Mouse (Mus musculus): ENCODE results near the gene AL731706.1. TPM values are rescaled to one million over a fixed set of nuclear protein-coding genes. Genes with fewer than 3 reads are reported as not detected.

Gene AL731706.1
- polyA plus RNA-seq, 1 experiment from 2014 or later, result 44.0 TPM

GRCm38 (mm10) chr2:136885579-136885978, 5.6 kb downstream of the AL731706.1 start, which contains the start of gene AL731706.2:
AL731706.2 (minus strand) TSS chr2:136885679.
- Histone ChIP-seq H3K4me3 (ENCODE audit: low read depth, low read length) (no peak within 1 kb of the TSS), H3K4me2 (no peak within 1 kb of the TSS), H3K4me1 (ENCODE audit: control insufficient read depth, insufficient read depth, low read length) (no peaks in the 10 kb centered on the region), H3K9me3 (replicated peaks; ENCODE audit: control insufficient read depth, low read length) (no peaks in the 10 kb centered on the region), H3K36me3 (ENCODE audit: control insufficient read depth, insufficient read depth, low read length) (peaks cover 12% of the 10 kb centered on the region), H3K27me3 (ENCODE audit: control insufficient read depth, insufficient read depth, low read length) (no peaks in the 10 kb centered on the region), H3K27ac (ENCODE audit: low read depth, low read length) (no peak within 1 kb of the TSS), H3K9ac (ENCODE audit: low read depth, low read length) (no peak within 1 kb of the TSS)
- no peak for ATAC-seq (replicated peaks; ENCODE audit: insufficient number of reproducible peaks, low FRiP score, low TSS enrichment)
- WGBS (ENCODE audit: insufficient replicate concordance), result 95% methylated on average over 2 of the region's 2 CpGs

- Histone ChIP-seq H3K27ac (ENCODE audit: low read depth, low read length) (no peak overlapping the region), H3K4me1 (ENCODE audit: control insufficient read depth, insufficient read depth, low read length) (no peaks in the 10 kb centered on the region), H3K4me2 (no peak overlapping the region), H3K36me3 (ENCODE audit: control insufficient read depth, insufficient read depth, low read length) (no peaks in the 10 kb centered on the region), H3K9me3 (replicated peaks; ENCODE audit: control insufficient read depth, low read length) (no peaks in the 10 kb centered on the region), H3K9ac (ENCODE audit: low read depth, low read length) (no peak overlapping the region), H3K4me3 (ENCODE audit: low read depth, low read length) (no peak overlapping the region), H3K27me3 (ENCODE audit: control insufficient read depth, insufficient read depth, low read length) (no peaks in the 10 kb centered on the region)
- ATAC-seq (replicated peaks; ENCODE audit: insufficient number of reproducible peaks, low FRiP score, low TSS enrichment), result no peak
- 49% methylated on average over 5 of the region's 5 CpGs for WGBS (ENCODE audit: insufficient replicate concordance)
Observed at GRCm38 (mm10) chr2:136854543-136855388, 36.4 kb downstream of the AL731706.1 start.

GRCm38 (mm10) chr2:136850366-136850765, 40.8 kb downstream of the AL731706.1 start:
- Histone ChIP-seq H3K27ac (ENCODE audit: low read depth, low read length) (no peak overlapping the region), H3K9me3 (replicated peaks; ENCODE audit: control insufficient read depth, low read length) (no peaks in the 10 kb centered on the region), H3K27me3 (ENCODE audit: control insufficient read depth, insufficient read depth, low read length) (no peaks in the 10 kb centered on the region), H3K4me2 (no peak overlapping the region), H3K36me3 (ENCODE audit: control insufficient read depth, insufficient read depth, low read length) (no peaks in the 10 kb centered on the region), H3K9ac (ENCODE audit: low read depth, low read length) (no peak overlapping the region), H3K4me3 (ENCODE audit: low read depth, low read length) (no peak overlapping the region), H3K4me1 (ENCODE audit: control insufficient read depth, insufficient read depth, low read length) (no peaks in the 10 kb centered on the region)
- ATAC-seq (replicated peaks; ENCODE audit: insufficient number of reproducible peaks, low FRiP score, low TSS enrichment), result no peak
- WGBS (ENCODE audit: insufficient replicate concordance), result 59% methylated on average over 3 of the region's 3 CpGs

GRCm38 (mm10) chr2:136837994-136838393, 53.2 kb downstream of the AL731706.1 start:
- 38% methylated on average over 1 of the region's 1 CpGs for WGBS (ENCODE audit: insufficient replicate concordance)
- no peak overlapping the region for H3K4me2 ChIP-seq
- no peaks in the 10 kb centered on the region for H3K4me1 ChIP-seq (ENCODE audit: control insufficient read depth, insufficient read depth, low read length)
- no peak overlapping the region for H3K4me3 ChIP-seq (ENCODE audit: low read depth, low read length)
- H3K9me3 ChIP-seq (replicated peaks; ENCODE audit: control insufficient read depth, low read length), result no peaks in the 10 kb centered on the region
- no peak for ATAC-seq (replicated peaks; ENCODE audit: insufficient number of reproducible peaks, low FRiP score, low TSS enrichment)
- H3K27me3 ChIP-seq (ENCODE audit: control insufficient read depth, insufficient read depth, low read length), result no peaks in the 10 kb centered on the region
- H3K36me3 ChIP-seq (ENCODE audit: control insufficient read depth, insufficient read depth, low read length), result no peaks in the 10 kb centered on the region
- H3K9ac ChIP-seq (ENCODE audit: low read depth, low read length), result no peak overlapping the region
- no peak overlapping the region for H3K27ac ChIP-seq (ENCODE audit: low read depth, low read length)

- no peaks in the 10 kb centered on the region for H3K4me1 ChIP-seq (ENCODE audit: control insufficient read depth, insufficient read depth, low read length)
- no peak overlapping the region for H3K9ac ChIP-seq (ENCODE audit: low read depth, low read length)
- H3K27ac ChIP-seq (ENCODE audit: low read depth, low read length), result no peak overlapping the region
- H3K9me3 ChIP-seq (replicated peaks; ENCODE audit: control insufficient read depth, low read length), result no peaks in the 10 kb centered on the region
- H3K4me2 ChIP-seq, result no peak overlapping the region
- no peak for ATAC-seq (replicated peaks; ENCODE audit: insufficient number of reproducible peaks, low FRiP score, low TSS enrichment)
- H3K27me3 ChIP-seq (ENCODE audit: control insufficient read depth, insufficient read depth, low read length), result no peaks in the 10 kb centered on the region
- WGBS (ENCODE audit: insufficient replicate concordance), result 60% methylated on average over 3 of the region's 3 CpGs
- no peak overlapping the region for H3K4me3 ChIP-seq (ENCODE audit: low read depth, low read length)
- no peaks in the 10 kb centered on the region for H3K36me3 ChIP-seq (ENCODE audit: control insufficient read depth, insufficient read depth, low read length)
Observed at GRCm38 (mm10) chr2:136835882-136836281, 55.3 kb downstream of the AL731706.1 start.

GRCm38 (mm10) chr2:136834715-136835075, 56.5 kb downstream of the AL731706.1 start:
- 71% methylated on average over 1 of the region's 1 CpGs for WGBS (ENCODE audit: insufficient replicate concordance)
- ATAC-seq (replicated peaks; ENCODE audit: insufficient number of reproducible peaks, low FRiP score, low TSS enrichment), result no peak
- no peak overlapping the region for H3K27ac ChIP-seq (ENCODE audit: low read depth, low read length)

GRCm38 (mm10) chr2:136833976-136834714, 57.0 kb downstream of the AL731706.1 start:
- Histone ChIP-seq H3K27me3 (ENCODE audit: control insufficient read depth, insufficient read depth, low read length) (no peaks in the 10 kb centered on the region), H3K27ac (ENCODE audit: low read depth, low read length) (no peak overlapping the region), H3K4me3 (ENCODE audit: low read depth, low read length) (no peak overlapping the region), H3K9ac (ENCODE audit: low read depth, low read length) (no peak overlapping the region), H3K4me1 (ENCODE audit: control insufficient read depth, insufficient read depth, low read length) (no peaks in the 10 kb centered on the region), H3K4me2 (no peak overlapping the region), H3K9me3 (replicated peaks; ENCODE audit: control insufficient read depth, low read length) (no peaks in the 10 kb centered on the region), H3K36me3 (ENCODE audit: control insufficient read depth, insufficient read depth, low read length) (no peaks in the 10 kb centered on the region)
- WGBS (ENCODE audit: insufficient replicate concordance), result 74% methylated on average over 3 of the region's 3 CpGs
- no peak for ATAC-seq (replicated peaks; ENCODE audit: insufficient number of reproducible peaks, low FRiP score, low TSS enrichment)

More at GRCm38 (mm10) chr2:136834715-136835075, 56.5 kb downstream of the AL731706.1 start:
- Histone ChIP-seq H3K27me3 (ENCODE audit: control insufficient read depth, insufficient read depth, low read length) (no peaks in the 10 kb centered on the region), H3K9me3 (replicated peaks; ENCODE audit: control insufficient read depth, low read length) (no peaks in the 10 kb centered on the region), H3K4me3 (ENCODE audit: low read depth, low read length) (no peak overlapping the region), H3K36me3 (ENCODE audit: control insufficient read depth, insufficient read depth, low read length) (no peaks in the 10 kb centered on the region), H3K4me1 (ENCODE audit: control insufficient read depth, insufficient read depth, low read length) (no peaks in the 10 kb centered on the region), H3K9ac (ENCODE audit: low read depth, low read length) (no peak overlapping the region), H3K4me2 (no peak overlapping the region)

GRCm38 (mm10) chr2:136832936-136833335, 58.3 kb downstream of the AL731706.1 start:
- Histone ChIP-seq H3K27me3 (ENCODE audit: control insufficient read depth, insufficient read depth, low read length) (no peaks in the 10 kb centered on the region), H3K4me1 (ENCODE audit: control insufficient read depth, insufficient read depth, low read length) (no peaks in the 10 kb centered on the region), H3K4me2 (no peak overlapping the region), H3K4me3 (ENCODE audit: low read depth, low read length) (no peak overlapping the region), H3K36me3 (ENCODE audit: control insufficient read depth, insufficient read depth, low read length) (no peaks in the 10 kb centered on the region), H3K9ac (ENCODE audit: low read depth, low read length) (no peak overlapping the region), H3K9me3 (replicated peaks; ENCODE audit: control insufficient read depth, low read length) (no peaks in the 10 kb centered on the region), H3K27ac (ENCODE audit: low read depth, low read length) (no peak overlapping the region)
- 0 out of 2 replicates have a peak, but pooled peaks have one; percentile 10 for ATAC-seq (replicated peaks; ENCODE audit: insufficient number of reproducible peaks, low FRiP score, low TSS enrichment)
- WGBS (ENCODE audit: insufficient replicate concordance), result 58% methylated on average over 3 of the region's 3 CpGs

Data from heart, embryonic 11.5 days (tissue).